Mouse (Mus musculus) cerebellum, postnatal 14 days (tissue): ENCODE data around the gene Car10.
A peak's percentile ranks its signal among the peaks of the same experiment; 100 is the strongest.

Experiments used
- DNase-seq, 2 experiments: peaks; one replicate each; pipeline ENCODE4 v3.0.0; 2021; ENCODE audit warnings: mixed read lengths in 2 of 2

The Car10 gene

DNA sequence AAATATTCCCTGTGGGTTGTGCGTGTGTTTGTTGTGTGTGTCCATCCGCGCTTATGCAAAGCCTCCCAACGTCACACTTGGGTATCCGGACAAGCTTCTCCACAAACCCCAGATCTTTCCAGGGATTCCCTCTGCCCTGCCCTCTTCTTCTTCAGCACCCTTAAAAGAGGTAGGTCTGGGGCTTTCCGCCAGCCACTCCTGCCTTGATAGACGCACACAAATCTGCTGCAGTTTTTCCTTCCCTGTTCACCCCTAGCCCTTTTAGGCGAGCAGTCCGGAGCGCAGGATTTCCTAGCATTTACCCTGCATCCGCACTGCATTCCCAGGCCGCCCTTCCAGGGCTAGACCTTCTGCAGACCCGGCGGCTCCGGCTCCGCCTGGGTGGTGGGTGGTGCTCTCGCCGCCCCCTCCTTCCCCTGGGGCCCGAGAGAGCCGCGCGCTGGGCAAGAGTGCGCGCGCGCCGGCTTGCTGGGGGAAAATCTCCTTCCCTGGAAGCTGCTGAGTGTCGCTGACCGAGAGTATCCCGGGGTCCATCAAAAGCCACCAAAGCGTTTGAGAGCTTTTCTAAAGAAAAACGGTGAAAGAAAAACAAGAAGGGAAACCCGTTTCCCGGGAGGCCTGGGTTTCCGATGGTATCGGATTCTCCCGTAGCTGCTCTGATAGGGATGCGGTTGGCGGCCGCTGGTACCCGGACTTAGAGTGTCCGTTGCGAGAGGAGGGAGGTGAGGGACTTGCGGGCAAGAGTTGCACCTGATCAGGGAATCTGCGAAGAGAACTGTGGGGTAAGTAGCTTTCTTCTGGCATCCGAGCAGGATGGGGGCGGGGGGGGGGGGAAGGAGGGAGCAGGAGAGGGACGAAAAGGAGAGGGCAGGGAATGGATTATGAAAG is at the start of gene Car10:
Gene Car10 (plus strand): TSS at position 88 of the 888 bp plus-strand sequence.
- peak; percentile 71 to 84 for DNase-seq

DNA sequence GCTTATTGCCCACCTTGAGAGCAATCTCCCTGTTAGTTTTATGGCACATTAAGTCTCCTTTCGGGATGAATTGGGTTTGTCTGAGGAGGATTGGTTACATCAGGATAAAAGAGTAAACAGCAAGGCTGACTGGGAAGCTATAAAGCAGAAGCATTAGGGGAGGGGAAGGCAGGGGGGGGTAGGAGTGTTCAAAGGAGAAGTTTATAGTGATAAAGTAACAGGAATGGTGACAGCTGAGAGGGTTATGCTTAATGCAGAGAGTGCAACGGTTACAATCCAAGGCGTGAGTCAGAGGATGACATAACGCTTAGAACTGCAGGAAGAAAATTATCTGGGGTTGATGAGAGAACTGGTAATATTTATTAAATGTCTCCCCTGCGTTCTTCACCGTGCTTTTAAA is 32.8 kb upstream of the Car10 start:
- DNase-seq: no peak

DNA sequence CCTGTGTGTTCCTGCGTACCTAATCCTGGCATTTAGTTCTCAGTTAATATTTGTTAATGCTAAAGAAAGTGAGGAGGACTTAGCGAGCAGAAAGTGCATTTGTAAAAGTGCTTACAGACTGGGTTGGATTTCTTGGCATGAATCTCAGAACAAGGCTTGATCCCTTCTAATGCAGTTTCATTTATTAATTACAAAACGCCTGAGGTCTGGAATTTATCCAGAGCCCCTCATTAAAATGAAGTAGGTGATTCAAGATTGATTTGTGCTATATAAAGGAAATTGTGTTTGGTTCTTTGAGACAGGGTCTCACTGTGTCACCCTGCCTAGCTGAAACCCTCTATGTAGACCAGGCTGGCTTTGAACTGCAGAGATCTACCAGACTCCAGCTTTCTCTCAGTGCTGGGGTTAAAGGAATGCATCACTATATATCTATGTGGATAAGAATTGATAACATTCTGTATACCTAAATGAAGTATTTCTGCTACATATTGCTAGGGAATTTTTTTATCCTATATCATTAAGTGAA is 32.1 kb upstream of the Car10 start:
- no peak for DNase-seq

DNA sequence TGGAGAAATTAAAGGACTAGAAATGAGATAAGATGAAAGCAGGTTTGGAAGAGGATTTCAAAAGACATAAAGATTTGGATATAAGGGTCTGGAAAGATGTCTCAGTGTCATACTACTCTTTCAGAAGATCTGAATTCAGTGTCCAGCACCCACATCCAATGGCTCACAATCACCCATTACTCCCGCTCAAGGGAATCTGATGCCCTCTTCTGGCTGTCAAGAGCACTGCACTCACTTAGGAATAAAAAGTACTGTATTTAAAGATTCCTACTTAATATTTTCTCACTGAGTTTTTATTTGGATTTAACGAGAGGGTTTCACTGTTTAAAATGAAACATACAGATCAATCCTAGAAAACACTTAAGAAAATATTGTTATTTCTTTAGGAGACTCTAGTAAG is 2.2 kb upstream of the Car10 start:
- peak in 1 of 2 experiments; percentile 61 for DNase-seq

DNA sequence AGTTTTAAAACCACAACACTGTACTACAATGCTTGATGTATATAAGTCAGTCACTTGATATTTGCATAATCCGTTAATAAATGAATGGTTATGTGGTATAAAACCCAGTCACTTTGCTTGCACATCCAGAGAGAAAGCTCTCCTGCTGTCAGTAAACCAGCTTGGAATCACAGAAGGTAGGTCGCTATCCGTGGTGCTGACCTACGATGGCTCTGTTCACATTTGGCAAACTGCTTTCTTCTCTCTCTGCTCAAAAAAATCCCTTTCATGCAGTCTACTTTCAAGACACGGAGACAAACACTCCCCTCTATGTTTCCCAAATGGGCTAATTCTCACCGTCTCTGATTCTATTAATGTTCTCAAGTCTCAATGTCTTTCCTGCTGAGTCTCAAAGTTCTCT is 827 bp upstream of the Car10 start:
- peak; percentile 25 to 49 for DNase-seq

DNA sequence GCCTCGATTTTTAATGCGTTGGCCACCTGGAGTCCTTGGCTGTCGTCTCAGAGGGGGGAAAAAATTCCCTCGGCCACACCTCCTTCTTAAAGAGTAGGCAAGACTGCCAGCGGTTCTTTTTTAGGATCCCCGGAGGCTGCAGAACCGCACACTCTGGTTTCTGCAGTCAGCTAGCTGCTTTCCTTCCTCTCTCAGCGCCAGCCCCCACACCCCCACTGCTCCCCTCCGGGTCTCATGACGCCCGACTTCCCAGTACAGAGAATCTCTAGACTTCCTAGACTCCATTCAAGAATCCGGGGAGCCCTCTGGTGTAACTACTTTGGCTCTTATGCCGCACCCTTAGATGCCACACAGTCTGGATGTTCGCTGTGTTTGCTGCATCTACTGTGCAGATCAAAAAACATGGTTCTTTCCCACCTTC is 387 bp upstream of the Car10 start:
- DNase-seq: peak; percentile 55 to 65

DNA sequence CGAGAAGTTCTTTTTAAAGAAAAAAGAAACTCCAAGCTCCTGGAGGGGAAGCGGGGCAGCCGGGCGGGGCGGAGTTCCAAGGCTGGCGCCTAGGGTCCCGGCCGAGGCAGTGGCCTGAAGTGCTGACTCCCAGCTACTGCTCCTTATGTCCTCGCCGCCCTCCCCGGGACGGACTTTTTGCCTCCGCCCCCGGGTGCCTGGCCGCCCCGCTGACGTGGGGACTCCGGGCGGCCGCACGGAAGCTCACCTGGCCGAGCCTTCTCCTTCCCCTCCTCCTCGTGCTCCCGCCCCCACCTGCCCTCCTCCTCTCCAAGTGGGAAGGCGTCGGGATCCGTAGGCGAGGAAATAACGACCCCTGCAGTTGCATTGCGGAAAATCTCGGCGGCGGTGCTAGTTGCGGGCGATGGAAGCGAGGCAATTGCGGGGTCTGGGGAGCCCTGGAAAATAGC is 1.1 kb downstream of the Car10 start:
- peak; percentile 88 to 89 for DNase-seq

DNA sequence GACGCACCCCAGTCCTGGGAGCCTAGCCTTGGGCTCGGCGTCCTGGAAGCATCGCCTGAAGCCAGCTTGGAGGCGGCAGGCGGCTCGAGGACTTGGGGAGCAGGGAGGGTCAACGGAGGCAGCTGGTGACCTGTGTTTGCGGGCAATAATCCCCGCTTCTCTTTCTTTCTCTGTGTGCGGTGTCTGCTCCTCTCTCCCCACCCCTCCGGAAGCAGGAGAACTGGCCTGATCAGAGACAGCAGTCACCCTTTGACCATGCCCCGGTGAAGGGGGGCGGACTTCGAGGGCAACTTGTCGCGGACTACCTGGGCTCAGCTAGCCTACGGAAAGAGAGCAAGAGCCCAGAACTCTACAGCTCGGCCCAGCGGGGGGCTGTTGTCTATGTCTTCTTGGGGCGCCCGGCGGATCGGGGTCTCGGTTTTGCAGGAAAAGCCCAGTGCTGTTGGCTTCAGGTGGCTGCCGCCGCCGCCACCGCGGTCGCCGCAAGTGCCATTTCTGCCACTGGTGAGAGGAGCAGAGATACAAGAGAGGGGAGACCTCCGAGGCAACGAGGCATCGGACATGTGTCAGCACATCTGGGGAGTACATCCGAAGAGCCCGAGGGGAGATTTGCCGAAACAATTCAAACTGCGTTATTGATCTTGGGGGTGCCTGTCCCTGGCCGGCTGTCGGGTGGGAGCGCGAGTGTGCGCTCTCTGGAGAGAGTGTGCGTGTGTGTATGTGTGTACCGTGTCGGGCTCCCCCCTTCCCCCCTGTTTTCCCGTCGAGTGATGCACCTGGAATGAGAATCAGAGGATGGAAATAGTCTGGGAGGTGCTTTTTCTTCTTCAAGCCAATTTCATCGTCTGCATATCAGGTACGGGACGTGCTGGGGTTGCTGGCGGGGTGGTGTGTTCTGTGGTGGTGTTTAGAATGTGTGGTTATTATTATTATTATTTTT is 1.9 kb downstream of the Car10 start:
- peak; percentile 74 to 76 for DNase-seq

DNA sequence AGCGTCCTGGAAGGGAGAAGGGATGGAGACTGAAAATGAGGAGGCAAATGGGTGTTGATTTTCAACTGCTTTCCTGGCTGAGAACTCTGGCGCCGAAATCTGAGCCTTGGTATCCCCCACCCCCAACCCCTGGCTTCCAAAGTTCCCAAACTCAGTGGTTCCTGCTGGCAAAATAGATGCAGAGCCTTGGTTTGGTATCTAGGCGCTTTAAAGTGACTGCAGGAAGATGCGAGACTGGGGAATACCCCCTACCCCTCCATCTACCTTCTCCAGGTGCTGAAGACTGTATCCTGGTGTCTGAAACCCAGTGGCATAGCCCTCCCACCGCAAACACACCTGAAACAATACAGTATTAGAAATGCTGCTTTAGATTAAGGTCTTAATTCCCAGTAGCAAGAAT is 2.8 kb downstream of the Car10 start:
- peak; percentile 33 to 49 for DNase-seq

DNA sequence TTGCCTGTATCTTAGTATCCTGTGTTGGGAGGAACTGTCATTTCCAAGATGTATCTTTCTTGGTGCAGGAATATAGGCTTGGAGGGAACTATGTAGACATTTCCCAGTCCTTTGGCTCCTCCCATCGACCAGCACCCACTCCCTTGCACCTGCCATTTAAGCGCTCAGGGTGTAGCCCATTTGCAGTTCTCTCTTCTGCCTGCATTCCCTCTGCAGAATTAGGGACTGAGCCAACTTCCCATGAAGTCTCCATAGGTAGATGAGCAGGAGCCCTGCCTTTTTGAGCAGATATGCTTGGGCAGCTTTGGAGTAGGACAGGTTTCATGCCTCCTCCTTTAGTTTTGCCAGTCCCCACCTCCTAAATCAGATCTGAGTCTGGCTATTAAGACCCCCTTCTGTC is 3.3 kb downstream of the Car10 start:
- peak; percentile 51 to 78 for DNase-seq

DNA sequence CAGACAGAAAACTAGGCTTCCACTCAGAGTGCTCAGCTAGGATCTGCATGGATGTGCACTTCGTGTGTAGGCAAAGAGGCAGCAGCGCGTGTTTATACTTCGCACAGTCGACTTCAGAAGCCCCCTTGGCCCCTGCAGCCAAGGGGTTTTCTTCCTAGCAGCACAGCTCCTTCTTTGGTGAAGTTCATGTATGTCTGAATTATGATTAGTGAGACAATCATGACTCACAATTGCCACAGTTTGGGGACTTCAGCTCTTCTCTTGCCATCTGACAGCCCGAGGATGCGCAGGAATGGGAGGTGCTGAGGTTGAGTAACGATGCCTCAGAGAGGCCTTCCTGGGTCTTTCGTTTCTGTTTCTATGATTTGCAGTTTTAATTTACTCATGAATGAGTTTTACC is 4.5 kb downstream of the Car10 start:
- peak; percentile 13 to 40 for DNase-seq

DNA sequence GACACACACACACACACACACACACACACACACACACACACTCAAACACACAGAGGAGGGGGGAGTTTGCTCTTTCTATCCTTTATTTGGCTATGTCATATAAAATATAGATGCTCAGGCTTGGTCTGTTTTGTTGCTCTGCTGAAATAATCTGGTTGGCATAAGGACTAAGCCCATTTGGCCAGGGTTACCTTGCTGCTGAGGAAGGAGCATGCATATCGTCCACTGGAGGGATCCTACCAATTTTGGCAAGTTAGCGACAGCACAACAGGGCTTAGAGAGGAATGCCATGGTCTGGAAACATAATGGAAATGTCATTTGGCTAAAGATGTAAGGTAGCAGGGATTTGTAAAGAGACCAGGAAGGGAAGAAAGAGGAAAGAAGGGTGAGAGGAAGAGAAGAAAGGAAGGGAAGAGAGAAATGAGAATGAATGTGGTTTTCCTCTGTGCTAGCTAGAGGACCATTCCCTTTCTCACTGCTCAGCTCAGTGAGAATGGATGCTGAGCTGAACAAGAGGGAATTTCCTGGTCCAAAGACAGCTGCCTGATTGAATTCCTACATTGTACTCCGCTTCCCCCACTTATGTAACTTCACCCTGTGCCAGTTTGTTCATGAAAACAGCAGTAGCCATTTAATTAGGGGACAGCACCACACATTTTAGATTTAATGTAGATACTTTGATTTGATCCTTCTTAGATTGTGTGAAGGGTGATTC is 5.4 kb downstream of the Car10 start:
- peak; percentile 55 to 75 for DNase-seq

DNA sequence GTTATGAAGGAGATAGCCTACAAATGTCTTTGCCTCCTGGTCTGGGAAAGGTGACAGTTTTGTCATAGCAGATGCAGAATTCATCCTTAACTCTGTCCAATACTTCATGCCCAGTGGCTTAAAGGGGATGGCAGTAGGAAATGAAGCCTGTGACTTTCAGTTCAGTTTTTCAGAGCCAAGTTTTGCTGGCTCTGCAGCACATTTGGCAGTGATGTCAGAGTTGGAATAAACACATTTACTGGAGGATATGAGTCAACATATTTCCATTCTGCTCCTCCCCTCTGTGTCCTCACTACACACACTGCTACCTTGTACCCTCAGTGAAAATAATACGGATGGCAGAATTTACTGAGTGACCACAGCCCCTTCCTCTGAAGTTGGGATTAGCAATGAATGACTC is 11.6 kb downstream of the Car10 start:
- DNase-seq: peak; percentile 55 to 81

DNA sequence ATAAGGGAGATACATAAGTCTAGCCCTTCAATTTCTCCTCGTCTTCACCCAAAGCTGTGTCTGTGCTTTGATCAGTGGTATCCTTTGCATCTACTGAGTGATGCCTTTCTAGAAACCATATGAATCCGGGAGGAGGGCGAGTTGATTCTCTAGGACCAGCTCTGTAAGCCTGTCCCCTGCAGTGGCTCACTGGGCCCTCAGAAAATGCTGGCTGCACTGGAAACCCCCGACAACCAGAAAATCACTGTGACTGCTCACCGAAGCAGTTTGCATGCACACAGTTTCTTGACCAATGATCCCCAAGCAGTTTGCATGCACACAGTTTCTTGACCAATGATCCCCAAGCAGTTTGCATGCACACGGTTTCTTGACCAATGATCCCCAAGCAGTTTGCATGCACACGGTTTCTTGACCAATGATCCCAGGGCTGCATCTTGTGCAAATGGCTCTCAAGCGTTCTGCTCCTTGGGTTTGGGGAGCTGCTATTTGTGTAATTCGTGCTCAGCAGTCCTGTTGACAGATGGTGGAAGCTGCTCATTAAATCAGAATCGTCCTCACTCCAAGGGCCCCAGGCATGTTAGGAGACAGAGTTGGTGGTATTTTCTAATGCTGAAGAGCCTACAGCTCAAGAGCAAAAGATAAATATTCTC is 23.1 kb downstream of the Car10 start:
- DNase-seq: peak; percentile 28 to 60

DNA sequence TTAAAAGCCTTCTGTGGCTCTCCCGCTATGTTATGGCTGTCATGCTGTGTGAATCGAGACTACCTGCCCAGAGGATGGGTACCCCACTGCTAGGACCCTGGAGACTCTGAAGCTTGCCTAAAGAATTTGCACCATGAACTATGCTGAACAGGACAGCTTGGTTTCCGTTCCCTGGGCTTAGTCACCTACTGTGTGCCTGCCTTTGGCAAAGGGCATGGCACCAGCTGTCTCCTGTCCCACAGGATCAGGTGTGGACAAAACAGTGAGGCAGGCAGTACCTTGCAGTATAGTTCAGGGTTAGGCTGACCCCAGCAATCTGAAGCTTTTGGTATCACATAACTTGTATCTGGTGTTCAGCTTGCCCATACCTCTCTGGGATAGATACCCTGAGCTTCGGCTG is 25.9 kb downstream of the Car10 start:
- DNase-seq: peak; percentile 23 to 48

DNA sequence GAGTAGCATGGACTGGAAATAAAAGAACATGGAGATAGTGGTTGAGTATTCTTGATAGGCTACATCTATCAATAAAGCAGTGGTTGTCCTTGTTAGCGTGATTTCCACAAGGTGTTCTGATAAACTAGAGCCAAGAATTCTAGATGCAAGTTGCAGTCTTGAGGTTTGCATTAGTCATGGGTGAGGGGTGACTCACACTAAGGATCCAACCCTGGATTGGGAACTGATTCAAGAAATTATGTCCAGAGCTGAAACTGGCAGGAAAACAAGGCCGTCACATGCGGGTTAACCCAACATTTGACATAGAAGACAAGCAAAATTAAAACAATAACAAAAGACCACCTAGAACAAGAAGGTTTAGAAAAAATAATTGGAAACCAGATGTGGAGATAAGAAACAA is 28.6 kb downstream of the Car10 start:
- DNase-seq: no peak

DNA sequence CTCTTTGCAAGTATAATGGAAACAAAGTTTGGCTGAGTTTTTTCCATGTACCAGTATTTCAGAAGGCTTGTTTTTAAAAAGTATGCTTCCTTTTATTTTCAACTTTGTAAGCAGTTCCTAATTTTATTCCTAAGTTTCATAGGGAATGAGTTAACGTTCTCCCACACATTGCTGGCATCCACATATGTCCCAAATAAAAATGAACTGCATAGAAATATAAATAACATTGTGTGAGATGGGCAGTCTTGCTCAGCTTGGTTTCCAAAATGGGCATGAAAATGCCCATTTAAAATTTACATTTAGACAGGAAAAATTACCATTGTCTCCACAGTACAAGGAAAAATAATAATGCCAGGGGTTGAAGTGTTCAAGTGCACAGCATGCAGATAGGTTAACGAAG is 30.7 kb downstream of the Car10 start:
- DNase-seq: no peak

DNA sequence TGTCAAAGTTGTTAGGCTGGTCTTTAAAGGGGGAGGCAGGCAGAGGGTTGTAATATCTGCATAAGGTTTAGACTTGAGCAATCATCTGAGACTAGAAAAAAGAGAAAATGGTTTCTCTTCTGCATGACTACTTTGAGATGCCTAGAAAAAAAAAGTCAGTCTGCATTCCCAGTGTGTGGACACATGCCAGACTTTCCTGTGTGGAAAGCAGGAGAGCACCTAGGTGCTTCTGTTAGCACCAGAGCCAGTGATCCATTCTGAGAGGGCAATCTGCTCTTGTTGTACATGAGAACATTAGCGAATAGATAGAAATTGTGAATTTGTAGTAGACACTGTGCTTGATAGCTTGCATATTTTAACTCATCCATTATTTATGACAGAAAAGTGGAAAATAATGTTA is 40.0 kb downstream of the Car10 start:
- DNase-seq: peak; percentile 74 to 78

DNA sequence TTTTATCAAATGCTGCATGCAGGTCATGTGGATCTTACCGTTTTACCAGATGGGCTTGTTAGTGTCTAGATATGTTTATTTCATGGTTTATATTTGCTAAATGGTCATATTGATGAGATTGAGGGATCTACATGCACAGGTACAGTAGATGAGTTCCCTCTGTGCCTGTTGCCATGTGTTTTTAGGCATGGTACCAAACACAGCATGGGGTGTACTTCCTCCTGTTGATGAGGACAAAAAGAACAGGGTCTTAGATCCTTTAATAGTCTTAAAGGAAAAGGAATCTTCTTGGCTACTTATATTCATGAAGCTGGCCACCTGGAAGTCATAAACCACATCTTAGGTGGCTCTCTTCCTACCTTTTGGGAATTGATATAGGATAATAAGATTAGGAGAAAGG is 43.9 kb downstream of the Car10 start:
- DNase-seq: peak; percentile 67 to 68

DNA sequence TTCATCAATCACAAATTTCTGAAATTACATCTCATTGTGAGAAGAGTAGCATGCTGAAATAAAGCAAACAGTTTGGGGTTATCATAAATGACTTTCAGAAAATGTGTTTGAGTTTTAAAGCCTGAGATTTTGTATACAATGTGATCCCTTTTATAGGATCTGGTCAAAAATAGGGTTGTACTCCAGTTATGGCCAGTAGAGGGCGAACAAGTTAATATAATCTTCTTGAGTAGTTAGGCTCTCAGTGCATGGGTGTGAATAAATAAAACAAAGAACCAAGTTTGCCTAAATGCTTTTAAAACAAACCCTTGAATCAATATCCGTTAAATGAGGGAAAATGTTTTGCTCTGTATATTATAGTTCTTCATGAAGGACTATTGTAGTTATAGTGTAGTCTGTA is 46.7 kb downstream of the Car10 start:
- peak; percentile 75 to 80 for DNase-seq

DNA sequence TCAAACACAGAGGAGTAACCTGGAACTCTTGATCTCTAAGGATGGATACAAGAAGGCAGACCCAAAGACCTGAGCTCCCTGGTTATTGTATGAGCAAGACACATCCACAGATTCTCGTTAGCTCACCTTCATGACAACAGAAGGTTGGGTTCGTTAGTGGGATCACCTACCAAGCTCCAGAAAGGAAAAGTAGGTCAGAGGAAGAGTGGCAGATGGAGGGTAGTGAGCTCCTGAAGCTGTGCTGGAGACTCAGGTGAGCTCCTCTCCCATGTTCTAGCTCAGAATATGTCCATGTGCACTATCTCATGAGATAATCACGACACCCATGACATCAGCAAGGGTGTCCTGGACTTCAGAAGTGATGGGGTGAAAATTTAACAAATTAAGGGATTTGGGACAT is 57.1 kb downstream of the Car10 start:
- peak; percentile 34 to 67 for DNase-seq

DNA sequence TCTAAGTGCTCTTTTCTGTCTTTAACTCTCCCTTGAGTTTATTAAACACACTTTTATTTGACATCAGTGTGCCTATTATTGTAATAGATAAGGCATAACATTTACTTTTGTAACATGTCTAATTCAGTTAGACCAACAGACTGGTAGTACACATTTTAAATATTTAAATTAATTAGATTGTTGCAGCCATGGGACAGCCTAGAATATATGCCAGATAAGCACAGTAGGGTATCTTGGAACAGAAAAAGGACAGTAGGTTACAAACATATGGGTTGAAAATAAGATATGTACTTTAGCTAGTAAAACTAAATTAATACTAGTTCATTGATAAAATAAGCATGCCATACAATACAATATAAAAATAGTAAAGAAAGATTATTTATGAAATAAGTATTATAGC is 74.6 kb downstream of the Car10 start:
- no peak for DNase-seq
